Mouse (Mus musculus) liver, embryonic 15.5 days (tissue): ENCODE measurements around the gene Fam71e2. TPM values are rescaled to one million over a fixed set of nuclear protein-coding genes. Genes with fewer than 3 reads are reported as not detected.
"Not testable (repeated sequence)": the region's sequence is repeated elsewhere in the genome, so short reads cannot be mapped to it uniquely, and the experiment has no call there.

Experiments
- ATAC-seq: fragments of 200-750 bp; cut with Nextera tagmentation; 2 replicates; pipeline ENCODE4 v1.8.0; 2017; ENCODE audit warnings: moderate number of reproducible peaks, mild to moderate bottlenecking, moderate library complexity; ENCODE audit not compliant: insufficient read depth
- H3K27ac ChIP-seq: fragments of 300-500 bp; sonication (generic); replicated peaks from 2 replicates; pipeline ENCODE4 v1.5.1; 2015; ENCODE audit warnings: mild to moderate bottlenecking, inconsistent platforms
- H3K27me3 ChIP-seq: fragments of 300-500 bp; sonication (generic); 2 replicates; pipeline ENCODE4 v1.6.1; 2015; ENCODE audit warnings: mild to moderate bottlenecking, inconsistent platforms
- H3K36me3 ChIP-seq: fragments of 300-500 bp; sonication (generic); replicated peaks from 2 replicates; pipeline ENCODE4 v1.6.1; 2015; ENCODE audit warnings: moderate library complexity, mild to moderate bottlenecking, inconsistent platforms
- H3K4me1 ChIP-seq: fragments of 300-500 bp; sonication (generic); replicated peaks from 2 replicates; pipeline ENCODE4 v1.6.1; 2015; ENCODE audit warnings: inconsistent platforms
- H3K4me2 ChIP-seq: fragments of 300-500 bp; sonication (generic); 2 replicates; pipeline ENCODE4 v1.6.1; 2015; ENCODE audit warnings: moderate library complexity, mild to moderate bottlenecking, inconsistent platforms
- H3K4me3 ChIP-seq: fragments of 300-500 bp; sonication (generic); replicated peaks from 2 replicates; pipeline ENCODE4 v1.5.1; 2015; ENCODE audit warnings: mild to moderate bottlenecking, inconsistent platforms
- H3K9ac ChIP-seq: fragments of 300-500 bp; sonication (generic); 2 replicates; pipeline ENCODE4 v1.6.1; 2015; ENCODE audit warnings: moderate library complexity, mild to moderate bottlenecking, inconsistent platforms
- H3K9me3 ChIP-seq: fragments of 300-500 bp; sonication (generic); replicated peaks from 2 replicates; pipeline ENCODE4 v1.6.1; 2016; ENCODE audit warnings: inconsistent platforms
- whole genome bisulfite sequencing: fragments of 180-500 bp; shearing (Covaris S2); methylation state at CpG from one replicate; pipeline ENCODE4 v1.1.7; 2015; ENCODE audit warnings: mixed read lengths; ENCODE audit not compliant: insufficient replicate concordance; 5-methylcytosine and 5-hydroxymethylcytosine counted together
- polyA plus RNA-seq: library from polyadenylated mRNA; unstranded; fragments of >200 nt; fragmentation: Nextera tagmentation; extraction: Ambion mirVana; gene quantifications from 2 replicates; pipeline ENCODE4 v1.2.1, GENCODE M21; 2015

The Fam71e2 gene
- polyA plus RNA-seq: not detected in 2 replicates

- Histone ChIP-seq H3K4me2 (no peak within 1 kb of the TSS), H3K9me3 (no peaks in the 10 kb centered on the region), H3K27ac (no peak within 1 kb of the TSS), H3K9ac (no peak within 1 kb of the TSS), H3K4me3 (no peak within 1 kb of the TSS), H3K27me3 (peaks cover 50% of the 10 kb centered on the region), H3K36me3 (no peaks in the 10 kb centered on the region), H3K4me1 (no peaks in the 10 kb centered on the region)
- 53% methylated on average over 5 of the region's 5 CpGs for WGBS
- ATAC-seq: no peak
Measured at GRCm38 (mm10) chr7:4771202-4771601, at the start of gene Fam71e2. TSS of gene Fam71e2 (minus strand) at chr7:4771302.

DNA sequence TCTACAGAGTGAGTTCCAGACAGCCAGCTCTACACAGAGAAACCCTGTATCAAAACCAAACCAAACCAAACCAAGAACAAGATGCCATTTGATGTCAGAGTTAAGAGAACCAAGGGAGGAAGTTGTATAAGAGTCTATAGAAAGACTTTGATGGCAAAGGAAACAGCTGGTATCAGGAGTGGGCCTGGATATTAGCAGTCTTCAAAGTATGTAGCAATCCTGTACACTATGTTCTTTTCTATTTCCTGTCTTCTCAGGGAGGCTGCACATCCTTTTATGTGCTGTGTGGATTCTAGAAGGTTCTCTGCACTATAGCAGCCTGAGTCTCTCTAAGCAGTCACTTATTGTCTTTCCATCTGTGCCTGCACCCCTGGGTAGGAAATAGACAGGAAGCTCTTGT is 45.5 kb upstream of the Fam71e2 start:
- no peak for ATAC-seq
- no peak overlapping the region for H3K4me3 ChIP-seq
- H3K4me1 ChIP-seq: peaks cover 6% of the 10 kb centered on the region
- H3K9me3 ChIP-seq: no peaks in the 10 kb centered on the region
- H3K9ac ChIP-seq: no peak overlapping the region
- H3K27ac ChIP-seq: no peak overlapping the region
- H3K4me2 ChIP-seq: no peak overlapping the region
- H3K36me3 ChIP-seq: no peaks in the 10 kb centered on the region
- H3K27me3 ChIP-seq: 0 out of 2 replicates have a peak, but pooled peaks cover 5% of the 10 kb centered on the region

- Histone ChIP-seq H3K27me3 (no peaks in the 10 kb centered on the region), H3K36me3 (peaks cover 31% of the 10 kb centered on the region), H3K9ac (peak overlapping the region; percentile 66), H3K9me3 (no peaks in the 10 kb centered on the region), H3K27ac (peak overlapping the region; percentile 95), H3K4me1 (peaks cover 35% of the 10 kb centered on the region), H3K4me2 (peak overlapping the region; percentile 88), H3K4me3 (peak overlapping the region; percentile 98)
- 14% methylated on average over 8 of the region's 8 CpGs for WGBS
- no peak for ATAC-seq
Measured at GRCm38 (mm10) chr7:4813105-4813791, 42.1 kb upstream of the Fam71e2 start.

GRCm38 (mm10) chr7:4812303-4813104 is 41.4 kb upstream of the Fam71e2 start, which contains the start of gene Ube2s:
TSS of gene Ube2s (minus strand) at chr7:4812590.
- peak; percentile 97 for ATAC-seq
- Histone ChIP-seq H3K4me2 (peak within 1 kb of the TSS; percentile 88), H3K27me3 (no peaks in the 10 kb centered on the region), H3K4me1 (peaks cover 39% of the 10 kb centered on the region), H3K27ac (peak within 1 kb of the TSS; percentile 95), H3K9ac (peak within 1 kb of the TSS; percentile 99), H3K9me3 (no peaks in the 10 kb centered on the region), H3K36me3 (peaks cover 36% of the 10 kb centered on the region), H3K4me3 (peak within 1 kb of the TSS; percentile 98)
- under 1% methylated on average over 62 of the region's 62 CpGs for WGBS

DNA sequence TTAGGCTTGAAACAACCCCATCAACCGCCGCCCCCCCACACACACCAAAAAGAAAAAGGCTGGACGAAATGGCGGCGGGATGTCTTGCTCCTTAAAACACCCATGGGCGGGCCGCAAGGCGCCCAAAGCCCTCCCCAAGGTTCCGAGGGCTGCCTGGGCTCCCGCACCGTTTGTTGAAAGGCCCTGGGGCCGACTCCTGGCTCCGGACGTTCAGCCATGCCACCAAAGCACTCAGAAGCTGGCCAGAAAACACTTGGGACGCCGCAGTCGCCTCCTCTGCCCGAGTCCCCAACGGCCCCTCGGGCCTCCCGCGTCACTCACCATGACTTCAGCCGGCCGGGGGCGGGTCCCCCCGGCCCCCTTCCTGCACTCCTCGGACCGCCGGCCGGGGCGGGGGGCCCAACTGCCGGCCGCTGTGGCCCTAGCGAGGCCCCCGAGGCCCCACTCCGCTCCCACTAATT is 40.8 kb upstream of the Fam71e2 start:
- peak overlapping the region; percentile 98 for H3K4me3 ChIP-seq
- WGBS: under 1% methylated on average over 36 of the region's 36 CpGs
- peak overlapping the region; percentile 95 for H3K27ac ChIP-seq
- peak; percentile 8 for ATAC-seq
- H3K4me2 ChIP-seq: peak overlapping the region; percentile 88
- H3K9ac ChIP-seq: peak overlapping the region; percentile 99
- no peaks in the 10 kb centered on the region for H3K27me3 ChIP-seq
- peaks cover 45% of the 10 kb centered on the region for H3K4me1 ChIP-seq
- peaks cover 43% of the 10 kb centered on the region for H3K36me3 ChIP-seq
- H3K9me3 ChIP-seq: no peaks in the 10 kb centered on the region

GRCm38 (mm10) chr7:4811131-4811530 is 40.0 kb upstream of the Fam71e2 start:
- ATAC-seq, H3K27me3 ChIP-seq, H3K9me3 ChIP-seq: not testable (repeated sequence)
- peak overlapping the region; percentile 99 for H3K9ac ChIP-seq
- H3K4me2 ChIP-seq: peak overlapping the region; percentile 88
- H3K36me3 ChIP-seq: peaks cover 50% of the 10 kb centered on the region
- 13% methylated on average over 10 of the region's 10 CpGs for WGBS
- peak overlapping the region; percentile 98 for H3K4me3 ChIP-seq
- peak overlapping the region; percentile 95 for H3K27ac ChIP-seq
- H3K4me1 ChIP-seq: peaks cover 51% of the 10 kb centered on the region

- Histone ChIP-seq H3K4me3 (0 out of 2 replicates have a peak overlapping the region, but pooled peaks have one; percentile 10), H3K27ac (peak overlapping the region; percentile 86), H3K9ac (0 out of 2 replicates have a peak overlapping the region, but pooled peaks have one; percentile 30), H3K9me3 (no peaks in the 10 kb centered on the region), H3K4me1 (peaks cover 47% of the 10 kb centered on the region), H3K27me3 (no peaks in the 10 kb centered on the region), H3K4me2 (peak overlapping the region; percentile 36), H3K36me3 (peaks cover 87% of the 10 kb centered on the region)
- 43% methylated on average over 7 of the region's 7 CpGs for WGBS
- ATAC-seq: peak; percentile 76
Measured at GRCm38 (mm10) chr7:4806716-4807115, 35.6 kb upstream of the Fam71e2 start.

- H3K27me3 ChIP-seq: no peaks in the 10 kb centered on the region
- H3K36me3 ChIP-seq: peaks cover 60% of the 10 kb centered on the region
- no peak overlapping the region for H3K9ac ChIP-seq
- H3K27ac ChIP-seq: no peak overlapping the region
- H3K4me1 ChIP-seq: peaks cover 12% of the 10 kb centered on the region
- no peak overlapping the region for H3K4me2 ChIP-seq
- H3K9me3 ChIP-seq: no peaks in the 10 kb centered on the region
- no peak overlapping the region for H3K4me3 ChIP-seq
- no peak for ATAC-seq
Measured at GRCm38 (mm10) chr7:4802247-4802646, 31.1 kb upstream of the Fam71e2 start.

- 66% methylated on average over 7 of the region's 7 CpGs for WGBS
- peaks cover 30% of the 10 kb centered on the region for H3K4me1 ChIP-seq
- H3K4me2 ChIP-seq: no peak overlapping the region
- H3K4me3 ChIP-seq: no peak overlapping the region
- H3K36me3 ChIP-seq: peaks cover 46% of the 10 kb centered on the region
- ATAC-seq: no peak
- H3K9ac ChIP-seq: no peak overlapping the region
- H3K27me3 ChIP-seq: no peaks in the 10 kb centered on the region
- 0 out of 2 replicates have a peak overlapping the region, but pooled peaks have one; percentile 45 for H3K27ac ChIP-seq
- no peaks in the 10 kb centered on the region for H3K9me3 ChIP-seq
Measured at GRCm38 (mm10) chr7:4795767-4796433, 24.8 kb upstream of the Fam71e2 start.

DNA sequence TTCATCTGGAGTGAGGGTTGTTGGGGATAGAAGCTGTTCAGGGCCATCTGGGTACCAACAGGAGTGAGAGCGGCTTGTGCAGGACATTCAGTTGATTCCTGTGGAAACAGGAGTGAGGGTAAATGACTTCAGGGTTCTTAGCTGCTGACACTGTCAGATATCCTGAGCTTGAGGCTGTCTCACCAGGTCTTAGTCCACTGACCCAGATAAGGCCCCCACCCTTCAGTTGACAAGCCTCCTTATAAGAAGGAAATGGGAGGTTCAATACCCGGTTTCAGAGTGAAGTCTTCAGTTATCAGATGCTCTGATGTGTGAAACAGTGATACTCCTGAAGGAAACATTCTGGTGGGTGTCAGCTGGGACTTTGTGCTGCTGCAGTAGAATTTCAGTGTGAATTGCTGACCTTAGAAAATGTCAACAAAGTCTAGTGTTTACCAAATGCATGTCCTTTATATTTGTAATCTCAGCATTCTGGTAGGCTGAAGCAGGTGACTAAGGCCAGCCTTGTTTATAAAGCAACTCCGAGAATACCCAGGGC is 23.6 kb upstream of the Fam71e2 start:
- peaks cover 46% of the 10 kb centered on the region for H3K36me3 ChIP-seq
- H3K4me1 ChIP-seq: peaks cover 36% of the 10 kb centered on the region
- peak overlapping the region; percentile 79 for H3K4me2 ChIP-seq
- peak overlapping the region; percentile 96 for H3K4me3 ChIP-seq
- 46% methylated on average over 3 of the region's 3 CpGs for WGBS
- H3K9ac ChIP-seq: peak overlapping the region; percentile 95
- peak overlapping the region; percentile 95 for H3K27ac ChIP-seq
- no peak for ATAC-seq
- H3K27me3 ChIP-seq: no peaks in the 10 kb centered on the region
- H3K9me3 ChIP-seq: no peaks in the 10 kb centered on the region
